ENCODE assay signal across 17 mouse cellular contexts in genomic region chr7:66493216-66493885, GRCm38 (mm10).
"Had no signal": no experiment of that assay in that cellular context is flagged by ENCODE, and none has a peak within 500 bp of the region (broad histone marks: within the 10 kb centered on the region; RNA-seq: fewer than 3 reads in every experiment).

No protein-coding gene starts in this region.

- H3K27me3 ChIP-seq: limb, embryonic 13.5 days; liver, embryonic 15.5 days; neural tube, embryonic 12.5 days; stomach, embryonic 15.5 days had no signal

- H3K9ac ChIP-seq: limb, embryonic 13.5 days; liver, embryonic 15.5 days; lung, embryonic 14.5 days; neural tube, embryonic 12.5 days; stomach, embryonic 15.5 days had no signal

- H3K9me3 ChIP-seq: liver, embryonic 15.5 days; midbrain, embryonic 10.5 days; neural tube, embryonic 12.5 days; stomach, embryonic 15.5 days had no signal

- H3K4me2 ChIP-seq: limb, embryonic 13.5 days; liver, embryonic 11.5 days; liver, embryonic 15.5 days; lung, embryonic 14.5 days; neural tube, embryonic 12.5 days; stomach, embryonic 15.5 days had no signal

- H3K27ac ChIP-seq: layer of hippocampus, adult 2 months; limb, embryonic 13.5 days; liver, embryonic 15.5 days; midbrain, embryonic 10.5 days; neural tube, embryonic 12.5 days; stomach, embryonic 15.5 days had no signal

- H3K4me1 ChIP-seq: limb, embryonic 13.5 days; liver, embryonic 15.5 days; neural tube, embryonic 12.5 days; stomach, embryonic 15.5 days had no signal

- ATAC-seq: intestine, postnatal 0 days had no signal

- H3K36me3 ChIP-seq: limb, embryonic 13.5 days; liver, embryonic 15.5 days; midbrain, embryonic 10.5 days; neural tube, embryonic 12.5 days; stomach, embryonic 15.5 days had no signal

- DNase-seq: kidney, adult 9 months; kidney, postnatal 10 days; kidney, postnatal 4 days; lung, embryonic 14.5 days; lung, postnatal 10 days; right cerebral cortex, postnatal 14 days; thymus, adult 2 months; thymus, postnatal 4 days had no signal

- H3K4me3 ChIP-seq: layer of hippocampus, adult 2 months; limb, embryonic 13.5 days; liver, embryonic 15.5 days; midbrain, embryonic 10.5 days; myocyte; neural tube, embryonic 12.5 days; stomach, embryonic 15.5 days had no signal
